Mouse (Mus musculus) cerebral cortex, adult 2 months (tissue): ENCODE data around the gene Klrb1c.

ENCODE experiments used
- WGBS: fragments of 180-500 bp; shearing (Covaris S2); methylation state at CpG from one replicate; pipeline ENCODE4 v1.1.7; 2018; 5-methylcytosine and 5-hydroxymethylcytosine counted together

The Klrb1c gene

GRCm38 (mm10) chr6:128797936-128798771 lies 9.1 kb upstream of the Klrb1c start:
- 17% methylated on average over 15 of the region's 15 CpGs for WGBS

- 70% methylated on average over 12 of the region's 12 CpGs for WGBS
Measured at GRCm38 (mm10) chr6:128797185-128797905, 8.3 kb upstream of the Klrb1c start.

GRCm38 (mm10) chr6:128796321-128796955 lies 7.4 kb upstream of the Klrb1c start:
- 77% methylated on average over 8 of the region's 8 CpGs for WGBS

- 76% methylated on average over 6 of the region's 6 CpGs for whole genome bisulfite sequencing
Measured at GRCm38 (mm10) chr6:128793734-128794133, 4.7 kb upstream of the Klrb1c start.

- 91% methylated on average over 4 of the region's 4 CpGs for WGBS
Measured at GRCm38 (mm10) chr6:128790491-128790994, 1.5 kb upstream of the Klrb1c start.

GRCm38 (mm10) chr6:128788517-128788916 lies 498 bp downstream of the Klrb1c start:
- 79% methylated on average over 1 of the region's 1 CpGs for WGBS

GRCm38 (mm10) chr6:128786396-128786795 lies 2.6 kb downstream of the Klrb1c start:
- WGBS = 89% methylated on average over 1 of the region's 1 CpGs

GRCm38 (mm10) chr6:128769481-128770253 lies 19.3 kb downstream of the Klrb1c start:
- 61% methylated on average over 10 of the region's 10 CpGs for WGBS

GRCm38 (mm10) chr6:128768047-128768446 lies 21.0 kb downstream of the Klrb1c start:
- WGBS = 69% methylated on average over 4 of the region's 4 CpGs

DNA sequence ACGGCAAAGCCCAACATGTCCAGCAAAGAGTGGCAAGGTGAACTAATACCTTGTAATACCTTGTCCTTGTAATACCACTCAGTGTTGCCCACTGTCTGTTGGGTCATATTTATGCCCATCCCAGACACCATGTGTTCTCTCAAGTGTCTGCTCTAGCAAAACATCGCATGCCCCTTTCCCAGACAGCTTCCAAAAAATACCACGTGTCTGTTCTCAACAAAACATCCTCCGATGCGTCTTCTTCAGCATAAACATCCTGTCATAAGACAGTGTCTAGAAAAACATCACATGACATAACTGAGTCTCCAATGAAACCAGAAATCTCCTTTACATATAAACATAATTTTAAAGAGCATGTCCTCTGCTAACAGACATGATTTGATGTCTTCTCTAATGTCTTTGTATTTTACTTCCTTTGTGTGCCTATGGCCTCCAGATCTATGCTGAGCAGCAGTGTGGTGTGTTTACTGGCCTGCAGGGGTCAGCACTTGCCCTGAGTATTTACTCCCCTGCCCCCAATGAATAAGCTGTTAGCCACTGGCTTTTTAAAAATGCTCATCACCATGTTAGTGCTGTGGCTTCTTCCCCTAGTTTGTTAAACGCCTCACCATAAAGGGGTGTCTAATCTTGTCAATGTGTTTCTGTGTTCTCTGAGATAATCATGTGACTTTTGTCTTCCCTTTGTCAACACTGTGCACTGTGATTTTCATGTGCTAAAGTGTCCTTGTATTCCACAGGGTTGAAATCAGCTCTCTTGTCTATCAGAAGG lies 22.3 kb downstream of the Klrb1c start:
- 56% methylated on average over 6 of the region's 6 CpGs for WGBS

DNA sequence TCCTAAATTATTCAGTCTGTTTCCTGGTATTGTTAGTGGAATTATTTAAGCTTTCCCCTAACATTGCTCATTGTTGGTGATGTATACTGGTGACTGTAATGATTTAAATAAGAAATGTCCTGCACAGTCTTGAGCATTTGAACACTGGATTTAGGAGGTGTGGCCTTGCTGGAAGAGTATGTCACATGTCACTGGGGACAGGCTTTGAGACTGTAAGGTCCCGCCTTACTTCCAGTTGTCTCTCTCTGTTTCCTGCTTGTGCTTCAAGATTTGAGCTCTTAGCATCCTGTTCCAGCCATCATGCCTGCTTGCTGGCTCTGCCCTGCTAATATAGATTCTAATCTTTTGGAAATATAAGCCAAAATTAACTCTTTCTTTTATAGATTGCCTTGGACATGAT lies 23.8 kb downstream of the Klrb1c start:
- WGBS = 82% methylated on average over 1 of the region's 1 CpGs

- 16% methylated on average over 5 of the region's 5 CpGs for WGBS
Measured at GRCm38 (mm10) chr6:128764598-128764997, 24.4 kb downstream of the Klrb1c start.

GRCm38 (mm10) chr6:128763736-128764523 lies 25.1 kb downstream of the Klrb1c start:
- WGBS = 3% methylated on average over 30 of the region's 30 CpGs

DNA sequence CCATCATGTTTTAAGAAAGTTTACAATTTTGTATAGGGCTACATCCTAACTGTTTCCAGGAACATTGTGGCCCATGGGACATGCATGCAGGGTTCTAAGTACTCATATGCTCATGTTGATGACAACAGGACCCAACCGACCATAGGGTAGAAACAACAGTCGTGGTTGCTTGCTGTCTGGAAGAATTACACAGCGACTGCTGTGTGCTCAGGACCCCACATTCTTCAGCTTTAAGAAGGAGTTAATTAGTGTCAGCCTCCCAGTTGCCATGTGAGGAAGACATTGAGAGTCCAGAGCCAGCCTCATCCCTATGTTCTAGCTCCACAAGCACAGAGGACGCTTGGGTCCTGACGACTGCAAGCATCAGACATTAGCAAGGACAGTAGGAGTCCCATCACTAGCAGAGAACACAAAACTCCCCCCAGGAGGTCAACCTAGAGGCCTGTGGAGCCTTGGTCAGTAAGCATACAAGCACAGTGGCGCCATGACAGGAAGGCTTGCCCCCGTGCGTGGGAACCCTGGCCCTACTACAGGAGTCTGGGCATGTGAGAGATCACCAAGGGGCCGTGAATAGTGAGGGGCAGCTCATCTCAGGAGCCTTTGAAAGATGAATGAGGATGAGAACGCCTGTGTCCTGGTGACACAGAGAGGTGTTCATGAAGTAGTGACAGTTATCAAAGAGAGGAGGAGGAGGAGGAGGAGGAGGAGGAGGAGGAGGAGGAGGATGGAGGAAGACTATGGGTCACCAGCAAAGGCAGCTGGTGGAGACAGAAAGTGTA lies 25.9 kb downstream of the Klrb1c start:
- WGBS = 72% methylated on average over 10 of the region's 10 CpGs

DNA sequence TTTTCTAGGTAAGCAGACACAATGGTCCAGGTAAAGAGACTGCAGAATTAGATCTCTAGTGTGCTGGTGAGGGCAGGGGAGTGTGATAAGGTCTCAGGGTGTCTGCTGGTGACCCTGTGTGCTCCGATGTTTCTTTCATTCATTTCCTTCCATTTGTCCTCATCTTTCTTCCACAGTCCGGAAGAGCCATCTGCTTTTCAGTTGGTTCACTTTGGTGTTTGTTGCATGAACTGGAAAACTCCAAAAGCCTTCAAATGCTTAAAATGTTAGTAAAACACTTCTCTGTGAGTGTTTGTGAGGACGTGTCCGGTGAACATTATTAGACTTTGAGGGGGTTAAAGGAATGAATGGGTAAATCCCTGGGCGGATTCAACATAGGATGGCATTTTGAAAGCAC lies 27.9 kb downstream of the Klrb1c start:
- WGBS = 36% methylated on average over 5 of the region's 5 CpGs

DNA sequence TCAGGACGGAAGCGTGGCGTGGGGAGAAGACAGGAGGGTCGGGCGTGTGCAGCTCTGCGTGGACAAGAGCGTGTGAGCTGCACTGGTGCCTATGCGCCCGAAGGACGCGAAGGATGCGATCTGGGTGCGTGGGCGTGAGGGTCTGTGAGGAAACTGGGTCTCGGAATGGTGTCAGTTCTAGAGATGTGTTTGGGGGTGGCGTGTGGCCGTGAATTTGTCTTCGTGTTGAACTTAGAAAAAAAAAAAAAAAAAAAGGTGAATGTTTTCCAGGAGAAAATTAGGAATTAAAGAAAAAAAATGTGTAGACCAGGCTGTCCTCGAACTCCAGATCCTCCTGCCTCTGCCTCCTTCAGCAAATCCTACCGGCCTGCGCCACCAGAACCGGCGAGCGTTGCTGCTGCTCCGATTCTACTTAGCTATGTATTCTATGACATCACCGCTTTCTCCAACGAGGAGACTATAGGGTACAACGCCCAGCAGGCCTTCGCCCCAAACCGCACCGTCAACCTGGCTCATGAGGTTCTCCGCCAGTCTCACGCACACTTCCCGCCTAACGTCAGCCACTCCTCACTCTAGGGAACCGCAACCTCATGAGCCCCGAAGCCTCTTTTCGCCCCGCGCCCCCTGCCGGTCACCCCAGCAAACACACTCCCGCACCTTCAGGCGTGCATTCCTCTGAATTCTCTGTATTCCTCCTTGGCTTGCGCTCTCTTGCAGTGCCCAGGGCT lies 28.4 kb downstream of the Klrb1c start:
- WGBS = under 1% methylated on average over 44 of the region's 44 CpGs

DNA sequence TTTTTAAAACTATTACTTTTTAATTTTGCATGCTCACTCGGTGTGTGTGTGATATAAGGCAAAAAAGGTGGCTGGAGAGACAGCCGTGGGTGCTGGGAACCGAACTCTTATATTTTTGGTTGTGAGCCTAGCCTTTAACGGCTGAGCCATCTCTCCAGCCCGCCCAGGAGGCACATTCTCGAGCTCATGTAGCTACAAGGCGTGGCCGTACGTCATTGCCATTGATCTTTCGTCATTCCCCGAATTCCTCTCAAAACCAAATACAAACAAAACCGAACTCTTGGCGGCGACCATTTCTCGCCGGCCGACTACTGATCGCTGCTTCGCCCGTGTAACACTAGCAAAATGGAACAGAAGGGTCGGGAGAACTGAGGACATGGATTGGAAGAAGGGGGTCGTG lies 29.0 kb downstream of the Klrb1c start:
- WGBS = under 1% methylated on average over 22 of the region's 22 CpGs

DNA sequence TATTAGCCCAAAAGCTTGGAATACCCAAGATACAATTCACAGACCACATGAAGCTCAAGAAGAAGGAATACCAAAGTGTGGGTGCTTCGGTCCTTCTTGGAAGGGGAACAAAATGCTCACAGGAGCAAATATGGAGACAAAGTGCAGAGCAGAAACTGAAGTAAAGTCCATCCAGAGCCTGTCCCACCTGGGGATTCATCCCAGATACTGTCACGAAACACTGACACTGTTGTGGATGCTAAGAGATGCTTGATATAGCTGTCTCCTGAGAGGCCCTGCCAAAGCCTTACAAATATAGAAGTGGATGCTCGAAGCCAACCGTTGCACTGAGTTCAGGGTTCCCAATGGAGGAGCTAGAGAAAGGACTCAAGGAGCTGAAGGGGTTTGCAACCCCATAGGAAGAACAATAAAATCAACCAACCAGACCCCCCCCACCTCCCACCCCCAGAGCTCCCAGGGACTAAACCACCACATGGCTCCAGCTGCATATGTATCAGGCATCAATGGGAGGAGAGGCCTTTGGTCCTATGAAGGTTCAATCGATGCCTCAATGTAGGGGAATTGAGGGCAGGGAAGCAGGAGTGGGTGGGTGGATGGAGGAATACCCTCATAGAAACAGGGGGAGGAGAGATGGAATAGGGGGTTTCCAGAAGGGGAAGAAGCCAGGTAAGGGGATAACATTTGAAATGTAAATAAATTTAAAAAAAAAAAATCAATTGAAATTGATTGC lies 29.6 kb downstream of the Klrb1c start:
- 64% methylated on average over 5 of the region's 5 CpGs for WGBS
